Mouse (Mus musculus): ENCODE measurements around the gene B3gntl1. TPM values are rescaled to one million over a fixed set of nuclear protein-coding genes. Genes with fewer than 3 reads are reported as not detected.

Gene B3gntl1
- total and polyA plus RNA-seq, 2 experiments from 2014 or later: 6.1 to 11.0 TPM

- H3K4me2 ChIP-seq (ENCODE audit: low read depth): no peak overlapping the region
- 90% methylated on average over 4 of the region's 4 CpGs for WGBS
- no peak overlapping the region for H3K4me3 ChIP-seq (ENCODE audit: low read depth, low read length)
- H3K27ac ChIP-seq (ENCODE audit: low read depth, low read length): no peak overlapping the region
- ATAC-seq (no peak), DNase-seq (no peak)
- H3K27me3 ChIP-seq (ENCODE audit: insufficient read depth, low read length): no peaks in the 10 kb centered on the region
- peak; percentile 37; the same call in 1 of the 2 replicates for TF ChIP-seq CTCF (IDR thresholded peaks at IDR 0.05; ENCODE audit: low read depth)
- H3K4me1 ChIP-seq (ENCODE audit: insufficient read depth): no peaks in the 10 kb centered on the region
- H3K9me3 ChIP-seq (ENCODE audit: low read length): no peaks in the 10 kb centered on the region
- no peak overlapping the region for H3K9ac ChIP-seq
- H3K36me3 ChIP-seq (ENCODE audit: insufficient read depth): peaks cover 7% of the 10 kb centered on the region; the same call in 1 of the 2 replicates
These were observed 42.5 kb downstream of the B3gntl1 start for GRCm38 (mm10) chr11:121630406-121630805.

- no peak overlapping the region for H3K9ac ChIP-seq
- H3K27ac ChIP-seq (ENCODE audit: low read depth, low read length): no peak overlapping the region
- 92% methylated on average over 6 of the region's 6 CpGs for WGBS
- ATAC-seq (no peak), DNase-seq (no peak)
- no peak overlapping the region for H3K4me3 ChIP-seq (ENCODE audit: low read depth, low read length)
- H3K27me3 ChIP-seq (ENCODE audit: insufficient read depth, low read length): no peaks in the 10 kb centered on the region
- TF ChIP-seq CTCF (IDR thresholded peaks at IDR 0.05; ENCODE audit: low read depth): no peak
- H3K4me2 ChIP-seq (ENCODE audit: low read depth): no peak overlapping the region
- no peaks in the 10 kb centered on the region for H3K9me3 ChIP-seq (ENCODE audit: low read length)
- no peaks in the 10 kb centered on the region for H3K4me1 ChIP-seq (ENCODE audit: insufficient read depth)
- peaks cover 8% of the 10 kb centered on the region; the same call in 1 of the 2 replicates for H3K36me3 ChIP-seq (ENCODE audit: insufficient read depth)
These were observed 43.4 kb downstream of the B3gntl1 start for GRCm38 (mm10) chr11:121629529-121629928.

- H3K36me3 ChIP-seq (ENCODE audit: insufficient read depth): peaks cover 21% of the 10 kb centered on the region
- no peak for TF ChIP-seq CTCF (IDR thresholded peaks at IDR 0.05; ENCODE audit: low read depth)
- H3K9ac ChIP-seq: no peak overlapping the region
- no peak overlapping the region for H3K4me3 ChIP-seq (ENCODE audit: low read depth, low read length)
- H3K27ac ChIP-seq (ENCODE audit: low read depth, low read length): no peak overlapping the region
- H3K9me3 ChIP-seq (ENCODE audit: low read length): no peaks in the 10 kb centered on the region
- H3K4me2 ChIP-seq (ENCODE audit: low read depth): no peak overlapping the region
- 93% methylated on average over 5 of the region's 5 CpGs for WGBS
- no peaks in the 10 kb centered on the region for H3K4me1 ChIP-seq (ENCODE audit: insufficient read depth)
- no peak for ATAC-seq
- DNase-seq: no peak
- H3K27me3 ChIP-seq (ENCODE audit: insufficient read depth, low read length): no peaks in the 10 kb centered on the region
These were observed 45.4 kb downstream of the B3gntl1 start for GRCm38 (mm10) chr11:121627521-121627920.

GRCm38 (mm10) chr11:121625007-121625406 lies 47.9 kb downstream of the B3gntl1 start:
- no peak overlapping the region for H3K27ac ChIP-seq (ENCODE audit: low read depth, low read length)
- peaks cover 38% of the 10 kb centered on the region for H3K36me3 ChIP-seq (ENCODE audit: insufficient read depth)
- H3K9me3 ChIP-seq (ENCODE audit: low read length): no peaks in the 10 kb centered on the region
- no peak for TF ChIP-seq CTCF (IDR thresholded peaks at IDR 0.05; ENCODE audit: low read depth)
- no peaks in the 10 kb centered on the region for H3K4me1 ChIP-seq (ENCODE audit: insufficient read depth)
- no peak overlapping the region for H3K9ac ChIP-seq
- H3K4me2 ChIP-seq (ENCODE audit: low read depth): no peak overlapping the region
- no peak for DNase-seq
- H3K27me3 ChIP-seq (ENCODE audit: insufficient read depth, low read length): no peaks in the 10 kb centered on the region
- no peak overlapping the region for H3K4me3 ChIP-seq (ENCODE audit: low read depth, low read length)
- ATAC-seq: no peak
- WGBS: 85% methylated on average over 4 of the region's 4 CpGs

GRCm38 (mm10) chr11:121617371-121617770 lies 55.6 kb downstream of the B3gntl1 start:
- Histone ChIP-seq H3K4me1 (ENCODE audit: insufficient read depth) (no peaks in the 10 kb centered on the region), H3K27ac (ENCODE audit: low read depth, low read length) (no peak overlapping the region), H3K36me3 (ENCODE audit: insufficient read depth) (peaks cover 71% of the 10 kb centered on the region), H3K4me3 (ENCODE audit: low read depth, low read length) (no peak overlapping the region), H3K9me3 (ENCODE audit: low read length) (no peaks in the 10 kb centered on the region), H3K9ac (no peak overlapping the region), H3K27me3 (ENCODE audit: insufficient read depth, low read length) (no peaks in the 10 kb centered on the region), H3K4me2 (ENCODE audit: low read depth) (no peak overlapping the region)
- DNase-seq (no peak), ATAC-seq (no peak)
- 100% methylated on average over 1 of the region's 1 CpGs for WGBS
- TF ChIP-seq CTCF (IDR thresholded peaks at IDR 0.05; ENCODE audit: low read depth): no peak

- Histone ChIP-seq H3K36me3 (ENCODE audit: insufficient read depth) (peaks cover 65% of the 10 kb centered on the region), H3K27me3 (ENCODE audit: insufficient read depth, low read length) (no peaks in the 10 kb centered on the region), H3K27ac (ENCODE audit: low read depth, low read length) (no peak overlapping the region), H3K9me3 (ENCODE audit: low read length) (no peaks in the 10 kb centered on the region), H3K4me1 (ENCODE audit: insufficient read depth) (no peaks in the 10 kb centered on the region), H3K4me2 (ENCODE audit: low read depth) (no peak overlapping the region), H3K9ac (no peak overlapping the region), H3K4me3 (ENCODE audit: low read depth, low read length) (no peak overlapping the region)
- ATAC-seq (no peak), DNase-seq (no peak)
- TF ChIP-seq CTCF (IDR thresholded peaks at IDR 0.05; ENCODE audit: low read depth): no peak
These were observed 56.5 kb downstream of the B3gntl1 start for GRCm38 (mm10) chr11:121616501-121616900.

GRCm38 (mm10) chr11:121615961-121616485 lies 56.9 kb downstream of the B3gntl1 start:
- H3K4me3 ChIP-seq (ENCODE audit: low read depth, low read length): no peak overlapping the region
- DNase-seq (no peak), ATAC-seq (no peak)
- H3K27me3 ChIP-seq (ENCODE audit: insufficient read depth, low read length): no peaks in the 10 kb centered on the region
- peaks cover 68% of the 10 kb centered on the region for H3K36me3 ChIP-seq (ENCODE audit: insufficient read depth)
- TF ChIP-seq CTCF (IDR thresholded peaks at IDR 0.05; ENCODE audit: low read depth): no peak
- H3K4me2 ChIP-seq (ENCODE audit: low read depth): no peak overlapping the region
- WGBS: 84% methylated on average over 3 of the region's 3 CpGs
- no peak overlapping the region for H3K27ac ChIP-seq (ENCODE audit: low read depth, low read length)
- no peak overlapping the region for H3K9ac ChIP-seq
- no peaks in the 10 kb centered on the region for H3K4me1 ChIP-seq (ENCODE audit: insufficient read depth)
- H3K9me3 ChIP-seq (ENCODE audit: low read length): no peaks in the 10 kb centered on the region
